Mouse (Mus musculus) cerebellum, adult 2 months (tissue): Measurements from ENCODE around the gene Sv2b.

ENCODE experiments used
- CTCF ChIP-seq: fragments of 200-500 bp; IDR thresholded peaks from 2 replicates; pipeline ENCODE4 v1.5.1; 2011; ENCODE audit warnings: low read depth, mild to moderate bottlenecking, control low read depth, low read length, moderate library complexity, borderline replicate concordance; ENCODE audit not compliant: insufficient read depth
- POLR2A ChIP-seq: fragments of 200-500 bp; IDR thresholded peaks from 2 replicates; pipeline ENCODE4 v1.6.1; 2011; ENCODE audit warnings: low read length, control low read depth, borderline replicate concordance; ENCODE audit not compliant: insufficient read depth

DNA sequence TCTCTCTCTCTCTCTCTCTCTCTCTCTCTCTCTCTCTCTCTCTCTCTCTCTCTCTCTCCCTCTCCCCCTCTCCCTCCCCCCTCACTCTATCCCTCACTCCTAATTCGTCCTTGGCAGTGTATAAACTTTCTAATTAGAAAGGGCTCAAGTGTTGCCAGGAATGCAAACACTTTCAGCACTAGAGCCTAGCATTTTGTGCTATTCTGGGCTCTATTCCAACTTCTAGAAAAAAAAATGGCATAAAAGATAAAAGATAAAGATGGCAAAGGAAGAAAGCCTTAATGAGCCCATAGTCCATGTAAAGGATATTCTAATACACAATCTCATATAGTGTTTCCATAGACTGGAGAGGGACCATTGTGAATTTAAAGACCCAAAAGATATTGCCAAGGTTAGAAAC lies 88.3 kb downstream of the Sv2b start:
- no peak for TF ChIP-seq CTCF
- TF ChIP-seq POLR2A: no peak
